Mouse (Mus musculus) heart, adult 2 months (tissue): ENCODE measurements around the gene Ccdc51. TPM values are rescaled to one million over a fixed set of nuclear protein-coding genes. Genes with fewer than 3 reads are reported as not detected.

ENCODE experiments used
- DNase-seq, 2 experiments: peaks; one replicate each; pipeline ENCODE4 v3.0.0; 2021
- H3K27ac ChIP-seq: fragments of 200-600 bp; 2 replicates; pipeline ENCODE4 v1.8.1; 2022
- H3K27me3 ChIP-seq: fragments of 200-500 bp; 2 replicates; pipeline ENCODE4 v1.6.1; 2012; ENCODE audit warnings: mild to moderate bottlenecking, low read length, inconsistent platforms, mixed read lengths; ENCODE audit not compliant: control insufficient read depth, insufficient read depth
- H3K36me3 ChIP-seq: fragments of 200-500 bp; 2 replicates; pipeline ENCODE4 v1.6.1; 2012; ENCODE audit warnings: low read length, inconsistent platforms; ENCODE audit not compliant: control insufficient read depth, insufficient read depth
- H3K4me1 ChIP-seq: fragments of 200-500 bp; 2 replicates; pipeline ENCODE4 v1.6.1; 2011; ENCODE audit warnings: low read length; ENCODE audit not compliant: control insufficient read depth, insufficient read depth
- H3K4me3 ChIP-seq: fragments of 200-600 bp; 2 replicates; pipeline ENCODE4 v1.8.1; 2022
- H3K79me2 ChIP-seq: fragments of 200-500 bp; replicated peaks from 2 replicates; pipeline ENCODE4 v1.6.1; 2012; ENCODE audit warnings: mild to moderate bottlenecking, inconsistent platforms, low read length, moderate library complexity, mixed read lengths; ENCODE audit not compliant: control insufficient read depth, insufficient read depth
- H3K9ac ChIP-seq: fragments of 200-500 bp; 2 replicates; pipeline ENCODE4 v1.6.1; 2012; ENCODE audit warnings: low read depth, mild to moderate bottlenecking, control low read depth, inconsistent platforms, low read length, mixed read lengths
- CTCF ChIP-seq: fragments of 200-600 bp; IDR thresholded peaks from 2 replicates; pipeline ENCODE4 v1.8.1; 2022; ENCODE audit warnings: antibody characterized with exemption, mild to moderate bottlenecking, moderate library complexity
- EP300 ChIP-seq: fragments of 200-500 bp; IDR thresholded peaks from 2 replicates; pipeline ENCODE4 v1.6.1; 2011; ENCODE audit warnings: low read depth, low read length, control low read depth; ENCODE audit not compliant: insufficient read depth
- POLR2A ChIP-seq: fragments of 200-500 bp; IDR thresholded peaks from 2 replicates; pipeline ENCODE4 v1.6.1; 2011; ENCODE audit warnings: mild to moderate bottlenecking, low read depth, low read length, control low read depth; ENCODE audit not compliant: insufficient read depth
- WGBS: fragments of 180-500 bp; shearing (Covaris S2); methylation state at CpG from one replicate; pipeline ENCODE4 v1.1.7; 2018; 5-methylcytosine and 5-hydroxymethylcytosine counted together
- intact Hi-C: fragments of 180-260 bp; cut with DNase I; formaldehyde crosslinking; loops from one replicate; pipeline ENCODE4 v1.15.1; 2025
- polyA plus RNA-seq: library from polyadenylated mRNA; depleted of rRNA; stranded (reverse); fragments of >200 nt; gene quantifications from 2 replicates; pipeline ENCODE4 v1.2.3, GENCODE M21; 2012
- total RNA-seq, 2 experiments: library from RNA; stranded (reverse); gene quantifications; 2 replicates each; pipeline ENCODE4 v1.2.3; 2021

The Ccdc51 gene
- total and polyA plus RNA-seq, 3 experiments = 7.0 to 11.8 (median 11.1) TPM

- TF ChIP-seq POLR2A = no peak
- TF ChIP-seq CTCF = no peak
- TF ChIP-seq EP300 = no peak
- H3K4me1 ChIP-seq = peaks cover 17% of the 10 kb centered on the region
- H3K9ac ChIP-seq = peak overlapping the region; percentile 59
- peak overlapping the region; percentile 50 for H3K4me3 ChIP-seq
- WGBS = 85% methylated on average over 19 of the region's 19 CpGs
- intact Hi-C loops = no loop called here
- no peaks in the 10 kb centered on the region for H3K27me3 ChIP-seq
- H3K79me2 ChIP-seq = no peaks in the 10 kb centered on the region
- H3K27ac ChIP-seq = peak overlapping the region; percentile 91
- 0 out of 2 replicates have a peak, but pooled peaks cover 2% of the 10 kb centered on the region for H3K36me3 ChIP-seq
- no peak for DNase-seq
These were observed 24.1 kb upstream of the Ccdc51 start for GRCm38 (mm10) chr9:109058006-109058765.

- WGBS = 1% methylated on average over 15 of the region's 15 CpGs
- H3K27me3 ChIP-seq = no peaks in the 10 kb centered on the region
- TF ChIP-seq CTCF (no peak; the same call in 1 of the 2 replicates), POLR2A (peak; percentile 98), EP300 (peak; percentile 84)
- H3K36me3 ChIP-seq = 0 out of 2 replicates have a peak, but pooled peaks cover 2% of the 10 kb centered on the region
- H3K27ac ChIP-seq = peak within 1 kb of the TSS; percentile 91
- H3K4me3 ChIP-seq = peak within 1 kb of the TSS; percentile 50
- no peaks in the 10 kb centered on the region for H3K79me2 ChIP-seq
- DNase-seq = peak; percentile 91 to 94
- intact Hi-C loops = loop anchor here (1.0 kb wide), 1 partner anchor 20 kb away; no protein-coding TSS in a partner anchor
- H3K9ac ChIP-seq = peak within 1 kb of the TSS; percentile 59
- peaks cover 16% of the 10 kb centered on the region for H3K4me1 ChIP-seq
These were observed 23.0 kb upstream of the Ccdc51 start, which contains the start of gene Trex1 for GRCm38 (mm10) chr9:109059136-109059903. Gene Trex1, minus strand, starts transcription at chr9:109059734.

GRCm38 (mm10) chr9:109060184-109060897 is 22.0 kb upstream of the Ccdc51 start:
- TF ChIP-seq CTCF (no peak), EP300 (0 out of 2 replicates have a peak, but pooled peaks have one; percentile 16), POLR2A (no peak)
- Histone ChIP-seq H3K36me3 (0 out of 2 replicates have a peak, but pooled peaks cover 2% of the 10 kb centered on the region), H3K4me3 (no peak overlapping the region), H3K79me2 (no peaks in the 10 kb centered on the region), H3K27me3 (no peaks in the 10 kb centered on the region), H3K4me1 (peaks cover 15% of the 10 kb centered on the region), H3K9ac (no peak overlapping the region), H3K27ac (peak overlapping the region; percentile 91; the same call in 1 of the 2 replicates)
- DNase-seq = no peak
- WGBS = 87% methylated on average over 16 of the region's 16 CpGs
- intact Hi-C loops = loop anchor here (1.0 kb wide), 1 partner anchor 58 kb away; no protein-coding TSS in a partner anchor

GRCm38 (mm10) chr9:109060898-109061295 is 21.4 kb upstream of the Ccdc51 start:
- no peak overlapping the region for H3K27ac ChIP-seq
- no peak overlapping the region for H3K4me3 ChIP-seq
- WGBS = 86% methylated on average over 5 of the region's 5 CpGs
- no peak for DNase-seq
- no peak for TF ChIP-seq CTCF
- no peak for TF ChIP-seq EP300
- TF ChIP-seq POLR2A = no peak
- no peaks in the 10 kb centered on the region for H3K27me3 ChIP-seq
- intact Hi-C loops = loop anchor here (1.0 kb wide), 1 partner anchor 59 kb away; no protein-coding TSS in a partner anchor
- H3K79me2 ChIP-seq = no peaks in the 10 kb centered on the region
- H3K4me1 ChIP-seq = peaks cover 13% of the 10 kb centered on the region
- H3K9ac ChIP-seq = no peak overlapping the region
- H3K36me3 ChIP-seq = 0 out of 2 replicates have a peak, but pooled peaks cover 2% of the 10 kb centered on the region

GRCm38 (mm10) chr9:109068095-109068735 is 14.1 kb upstream of the Ccdc51 start:
- DNase-seq = no peak
- H3K4me1 ChIP-seq = peaks cover 2% of the 10 kb centered on the region
- H3K27me3 ChIP-seq = no peaks in the 10 kb centered on the region
- H3K4me3 ChIP-seq = no peak overlapping the region
- no peak overlapping the region for H3K9ac ChIP-seq
- H3K36me3 ChIP-seq = peaks cover 3% of the 10 kb centered on the region; the same call in 1 of the 2 replicates
- 98% methylated on average over 3 of the region's 3 CpGs for WGBS
- intact Hi-C loops = no loop called here
- H3K27ac ChIP-seq = no peak overlapping the region
- TF ChIP-seq POLR2A (no peak), CTCF (peak; percentile 35)
- H3K79me2 ChIP-seq = peaks cover 3% of the 10 kb centered on the region; the same call in 1 of the 2 replicates
